Mouse (Mus musculus) small intestine, adult 2 months (tissue): ENCODE results near the gene Pou2f2.

ENCODE experiments used
- CTCF ChIP-seq: fragments of 200-500 bp; IDR thresholded peaks from 2 replicates; pipeline ENCODE4 v1.5.1; 2012; ENCODE audit warnings: low read depth, mild to moderate bottlenecking, control low read depth, inconsistent platforms, low read length, moderate library complexity, mixed read lengths; ENCODE audit not compliant: insufficient replicate concordance, insufficient read length; ENCODE audit errors: extremely low read depth
- POLR2A ChIP-seq: fragments of 200-500 bp; IDR thresholded peaks from 2 replicates; pipeline ENCODE4 v1.6.1; 2012; ENCODE audit warnings: low read depth, mild to moderate bottlenecking, control low read depth, inconsistent platforms, low read length, moderate library complexity

GRCm38 (mm10) chr7:25214172-25214571, 34.6 kb upstream of the Pou2f2 start:
- TF ChIP-seq CTCF, result no peak
- TF ChIP-seq POLR2A, result no peak
